Mouse (Mus musculus): ENCODE results near the gene Map2k4. TPM values are rescaled to one million over a fixed set of nuclear protein-coding genes. Genes with fewer than 3 reads are reported as not detected.

Gene Map2k4
- polyA plus RNA-seq (2017; shearing (Covaris generic)), result 41.5 TPM

DNA sequence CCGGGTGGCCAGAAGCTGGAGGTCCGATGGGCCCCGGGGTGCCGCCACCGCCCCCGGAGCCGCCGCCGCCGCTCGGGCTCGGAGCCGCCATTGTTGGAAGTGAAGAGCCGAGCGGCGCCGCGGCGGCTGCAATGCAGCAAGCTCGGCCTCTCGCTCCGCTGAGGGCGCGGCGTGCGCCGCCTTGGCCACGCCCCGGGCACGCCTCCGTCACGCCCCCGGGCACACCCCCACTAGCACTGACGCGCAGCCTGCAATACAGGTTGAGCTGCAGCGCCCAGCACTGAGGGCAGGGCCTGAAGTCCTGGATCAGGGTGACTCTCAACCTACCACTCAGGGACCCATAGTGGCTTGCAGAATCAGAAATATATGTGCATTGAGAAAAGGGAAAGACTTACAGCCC is at the start of gene Map2k4:
TSS of gene Map2k4 (minus strand) at position 144 of the 400 bp plus-strand sequence.

DNA sequence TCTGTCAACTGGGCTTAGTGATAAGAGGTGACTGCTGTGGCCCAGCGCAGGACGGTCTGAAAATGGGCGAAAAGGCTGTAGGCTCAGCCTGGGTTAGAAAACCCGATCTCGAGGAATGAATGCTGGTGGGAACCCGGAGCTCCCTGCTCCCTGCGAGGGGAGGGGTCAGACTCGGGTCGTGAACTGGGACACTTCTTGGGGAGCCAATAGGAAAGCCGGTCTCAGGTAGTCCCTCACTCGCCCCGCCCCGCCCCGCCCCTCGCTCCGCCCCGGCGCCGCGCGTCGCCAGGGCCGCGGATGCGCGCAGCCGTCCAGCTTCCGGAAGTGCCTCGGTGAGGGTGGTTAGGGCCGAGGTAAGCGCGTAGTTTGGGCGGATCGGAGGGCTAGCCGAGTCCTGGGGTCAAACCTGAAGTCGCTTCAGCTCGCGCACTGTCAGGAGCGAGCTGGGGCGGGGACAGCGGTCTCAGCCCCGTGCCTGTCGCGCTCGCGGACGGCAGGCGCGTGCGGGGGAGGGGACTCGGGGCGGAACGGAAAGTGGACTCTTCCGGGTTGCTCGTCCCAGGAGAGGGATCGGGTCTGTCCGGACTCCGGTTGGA is 18.9 kb upstream of the Map2k4 start, which contains the start of gene Zkscan6:
TSS of gene Zkscan6 (plus strand) at position 267 of the 596 bp plus-strand sequence.

Other genes with a start within 250 kb of the Map2k4 start
- 39.3 TPM for gene Zkscan6, start 18.9 kb upstream of the Map2k4 start, polyA plus RNA-seq (2017; shearing (Covaris generic))

Measured in inflammation-experienced regulatory T-cells, adult 16 weeks (primary cell).